Mouse (Mus musculus) heart, embryonic 14.5 days (tissue): ENCODE results near the gene 9330182O14Rik. TPM values are rescaled to one million over a fixed set of nuclear protein-coding genes. Genes with fewer than 3 reads are reported as not detected.

Source experiments
- ATAC-seq: fragments of 200-750 bp; cut with Nextera tagmentation; 2 replicates; pipeline ENCODE4 v1.8.0; 2017; ENCODE audit warnings: low read depth, moderate TSS enrichment; ENCODE audit not compliant: insufficient number of reproducible peaks, insufficient read depth, low FRiP score
- H3K27ac ChIP-seq, 2 experiments: fragments of 200-500 bp in 1 of 2; fragments of 300-500 bp in 1 of 2; sonication (generic) in 1 of 2; replicated peaks in 1 of 2; 2 replicates each; pipeline ENCODE4 v1.5.1; 2012 to 2014; ENCODE audit warnings: low read depth in 2 of 2, low read length in 2 of 2, control low read depth in 1 of 2, mild to moderate bottlenecking in 1 of 2, mixed read lengths in 1 of 2; ENCODE audit not compliant: control insufficient read depth in 1 of 2, insufficient read depth in 1 of 2
- H3K27me3 ChIP-seq: fragments of 300-500 bp; sonication (generic); 2 replicates; pipeline ENCODE4 v1.6.1; 2014; ENCODE audit warnings: mild to moderate bottlenecking, low read length, control low read depth; ENCODE audit not compliant: control insufficient read depth, insufficient read depth
- H3K36me3 ChIP-seq: fragments of 300-500 bp; sonication (generic); 2 replicates; pipeline ENCODE4 v1.6.1; 2014; ENCODE audit warnings: mild to moderate bottlenecking, control low read depth, low read length, mixed read lengths; ENCODE audit not compliant: control insufficient read depth, insufficient read depth
- H3K4me1 ChIP-seq, 2 experiments: fragments of 200-500 bp in 1 of 2; fragments of 300-500 bp in 1 of 2; sonication (generic) in 1 of 2; 2 replicates each; pipeline ENCODE4 v1.6.1; 2012 to 2014; ENCODE audit warnings: low read length in 2 of 2, control low read depth in 1 of 2, mixed read lengths in 1 of 2; ENCODE audit not compliant: control insufficient read depth in 2 of 2, insufficient read depth in 2 of 2
- H3K4me2 ChIP-seq: fragments of 300-500 bp; sonication (generic); 2 replicates; pipeline ENCODE4 v1.6.1; 2014; ENCODE audit warnings: mild to moderate bottlenecking, low read length
- H3K4me3 ChIP-seq, 2 experiments: fragments of 200-500 bp in 1 of 2; fragments of 300-500 bp in 1 of 2; sonication (generic) in 1 of 2; 2 replicates each; pipeline ENCODE4 v1.5.1; 2012 to 2014; ENCODE audit warnings: low read length in 2 of 2, mild to moderate bottlenecking in 2 of 2, control low read depth in 1 of 2, low read depth in 1 of 2, moderate library complexity in 1 of 2; ENCODE audit not compliant: control insufficient read depth in 1 of 2, insufficient read depth in 1 of 2
- H3K9ac ChIP-seq: fragments of 300-500 bp; sonication (generic); 2 replicates; pipeline ENCODE4 v1.6.1; 2014; ENCODE audit warnings: mild to moderate bottlenecking, low read length
- H3K9me3 ChIP-seq: fragments of 300-500 bp; sonication (generic); 2 replicates; pipeline ENCODE4 v1.6.1; 2016; ENCODE audit warnings: low read length, control low read depth; ENCODE audit not compliant: control insufficient read depth
- WGBS: fragments of 180-500 bp; shearing (Covaris S2); extraction: QIAGEN DNeasy Blood & Tissue Kit; methylation state at CpG from one replicate; pipeline ENCODE4 v1.1.7; 2014; 5-methylcytosine and 5-hydroxymethylcytosine counted together
- polyA plus RNA-seq: library from polyadenylated mRNA; unstranded; fragments of >200 nt; fragmentation: Nextera tagmentation; extraction: Ambion mirVana; gene quantifications from 2 replicates; pipeline ENCODE4 v1.2.1, GENCODE M21; 2014

Gene 9330182O14Rik
- polyA plus RNA-seq, 1 experiment from 2014 or later: not detected

- Histone ChIP-seq H3K4me3 (no peak overlapping the region), H3K9me3 (no peaks in the 10 kb centered on the region), H3K36me3 (no peaks in the 10 kb centered on the region), H3K27ac (no peak overlapping the region), H3K27me3 (no peaks in the 10 kb centered on the region), H3K9ac (no peak overlapping the region), H3K4me2 (peak overlapping the region; percentile 2; the same call in 1 of the 2 replicates), H3K4me1 (peaks cover 2 to 16% of the 10 kb centered on the region in 2 experiments; a peak in 3 of 4 replicates)
- no peak for ATAC-seq
- 17% methylated on average over 5 of the region's 5 CpGs for WGBS
These were observed 4.7 kb upstream of the 9330182O14Rik start for GRCm38 (mm10) chr15:40129496-40129895.

DNA sequence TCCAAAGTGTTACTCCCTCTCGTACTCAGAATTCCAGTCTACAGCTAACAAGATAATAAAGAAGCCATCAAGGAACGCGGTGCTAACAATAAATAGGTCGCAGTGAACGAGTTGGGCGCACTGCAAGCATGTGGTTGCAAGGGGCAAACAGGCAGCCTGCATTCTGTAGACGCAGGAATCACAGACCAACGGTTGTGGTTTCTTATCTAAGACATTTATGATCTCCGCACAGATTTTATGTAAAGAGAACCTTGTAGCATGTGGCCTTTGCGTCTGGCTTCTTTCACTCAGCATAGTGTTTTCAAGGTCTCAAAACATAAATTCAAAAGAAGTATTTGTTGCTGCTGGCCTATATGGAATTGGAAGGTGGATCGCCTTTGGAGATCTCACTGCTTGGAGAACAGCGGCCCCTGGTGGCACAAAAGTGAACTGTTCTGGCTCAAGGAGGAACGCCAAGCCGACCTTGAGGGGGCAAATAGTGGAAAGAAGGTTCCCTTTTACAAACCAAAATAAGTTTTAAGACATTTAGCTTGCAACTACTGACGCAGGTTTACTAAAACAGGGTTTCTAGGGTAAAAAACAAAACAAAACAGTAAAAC, 3.2 kb upstream of the 9330182O14Rik start:
- Histone ChIP-seq H3K9ac (no peak overlapping the region), H3K4me2 (peak overlapping the region; percentile 46), H3K27ac (no peak overlapping the region), H3K4me1 (peaks cover 2 to 16% of the 10 kb centered on the region in 2 experiments; a peak in 3 of 4 replicates), H3K36me3 (no peaks in the 10 kb centered on the region), H3K9me3 (no peaks in the 10 kb centered on the region), H3K27me3 (no peaks in the 10 kb centered on the region), H3K4me3 (no peak overlapping the region)
- no peak for ATAC-seq
- WGBS: 9% methylated on average over 15 of the region's 15 CpGs

DNA sequence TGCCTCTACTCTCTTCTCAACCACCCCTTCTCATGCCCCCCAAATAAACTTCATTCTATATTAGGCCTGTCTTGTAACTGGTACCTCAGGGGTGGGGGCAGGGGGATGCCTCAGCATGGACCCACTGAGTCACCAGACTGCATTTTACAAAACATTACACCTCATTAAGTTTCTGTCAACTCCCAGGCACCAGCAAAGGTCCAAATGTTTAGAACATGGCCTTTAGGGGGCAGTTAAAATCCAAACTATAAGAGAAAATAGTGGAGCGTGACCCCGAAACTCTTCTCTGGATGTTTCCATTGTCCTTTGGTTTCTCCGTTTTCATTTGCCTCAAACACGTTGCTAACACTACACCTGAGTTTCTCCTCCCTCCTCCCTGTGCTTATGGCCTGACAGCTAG, 1.8 kb upstream of the 9330182O14Rik start:
- H3K4me3 ChIP-seq: no peak overlapping the region
- H3K9me3 ChIP-seq: no peaks in the 10 kb centered on the region
- no peak overlapping the region for H3K4me2 ChIP-seq
- no peak overlapping the region for H3K27ac ChIP-seq
- H3K9ac ChIP-seq: no peak overlapping the region
- H3K27me3 ChIP-seq: no peaks in the 10 kb centered on the region
- WGBS: 86% methylated on average over 4 of the region's 4 CpGs
- no peaks in the 10 kb centered on the region for H3K36me3 ChIP-seq
- H3K4me1 ChIP-seq: peaks cover 2 to 16% of the 10 kb centered on the region in 2 experiments; a peak in 3 of 4 replicates
- no peak for ATAC-seq

- H3K4me1 ChIP-seq: no peaks in the 10 kb centered on the region
- no peak for ATAC-seq
- H3K4me2 ChIP-seq: no peak overlapping the region
- H3K27ac ChIP-seq: no peak overlapping the region
- no peaks in the 10 kb centered on the region for H3K27me3 ChIP-seq
- H3K36me3 ChIP-seq: no peaks in the 10 kb centered on the region
- no peak overlapping the region for H3K9ac ChIP-seq
- no peaks in the 10 kb centered on the region for H3K9me3 ChIP-seq
- 40% methylated on average over 7 of the region's 7 CpGs for WGBS
- no peak overlapping the region for H3K4me3 ChIP-seq
These were observed 10.1 kb downstream of the 9330182O14Rik start for GRCm38 (mm10) chr15:40144221-40144620.

DNA sequence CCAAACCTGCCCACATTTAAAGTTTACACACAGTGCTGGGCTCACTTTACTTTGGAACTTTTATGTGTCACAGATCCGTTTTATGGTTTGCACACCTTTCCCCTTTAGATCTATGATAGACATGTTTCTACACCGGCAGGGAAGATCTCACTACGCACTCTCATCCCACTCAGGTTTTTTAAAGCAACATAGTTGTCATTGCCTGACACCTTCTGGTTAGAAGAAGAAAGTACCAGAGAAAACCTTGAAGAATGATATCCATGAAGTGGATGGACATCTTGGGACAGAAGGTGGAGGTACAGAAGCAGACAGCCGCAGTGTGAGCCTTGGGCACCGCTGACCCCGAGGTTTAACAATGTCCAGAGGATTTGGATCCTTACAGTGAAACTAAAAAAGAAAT, 23.5 kb downstream of the 9330182O14Rik start:
- H3K4me2 ChIP-seq: no peak overlapping the region
- no peaks in the 10 kb centered on the region for H3K4me1 ChIP-seq
- H3K36me3 ChIP-seq: no peaks in the 10 kb centered on the region
- no peak for ATAC-seq
- no peak overlapping the region for H3K9ac ChIP-seq
- H3K27ac ChIP-seq: no peak overlapping the region
- H3K27me3 ChIP-seq: no peaks in the 10 kb centered on the region
- no peaks in the 10 kb centered on the region for H3K9me3 ChIP-seq
- H3K4me3 ChIP-seq: no peak overlapping the region
- 74% methylated on average over 6 of the region's 6 CpGs for WGBS

DNA sequence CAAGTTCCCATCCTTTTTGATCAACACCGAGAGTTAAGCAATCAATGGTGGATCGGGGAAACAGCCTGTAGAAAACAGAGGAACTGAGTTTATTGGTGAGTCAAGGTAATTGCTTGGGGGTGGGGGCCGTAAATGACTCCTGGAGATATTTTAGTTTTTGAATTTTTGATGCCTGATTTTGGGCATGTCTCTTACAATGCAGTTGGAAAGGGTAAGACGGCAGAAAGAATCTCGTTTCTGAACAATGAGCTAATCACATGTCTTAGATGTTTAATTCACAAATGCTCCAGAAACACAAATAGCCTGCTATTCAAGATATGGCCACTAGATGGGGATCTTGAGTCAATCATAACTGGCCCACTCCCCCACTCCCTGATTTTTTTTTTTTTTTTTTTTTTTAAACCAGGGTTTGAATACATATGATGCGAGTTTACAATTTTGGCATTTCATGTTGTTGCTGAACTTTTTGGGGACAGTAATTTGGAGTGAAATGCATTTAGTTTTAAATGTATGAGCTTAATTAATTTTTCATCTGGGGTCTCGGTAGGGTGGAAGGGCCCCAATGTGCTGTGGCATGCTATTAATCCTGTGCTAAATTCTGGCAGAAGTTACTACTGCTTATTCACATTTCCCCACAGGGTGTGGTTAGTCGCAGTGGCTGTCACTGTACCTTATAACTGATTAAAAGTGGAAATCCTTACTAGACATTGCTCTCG, 32.6 kb downstream of the 9330182O14Rik start:
- Histone ChIP-seq H3K9me3 (no peaks in the 10 kb centered on the region), H3K9ac (no peak overlapping the region), H3K4me3 (no peak overlapping the region), H3K36me3 (no peaks in the 10 kb centered on the region), H3K4me1 (peaks cover 3 to 10% of the 10 kb centered on the region in 2 experiments; a peak in 3 of 4 replicates), H3K4me2 (peak overlapping the region; percentile 60), H3K27me3 (no peaks in the 10 kb centered on the region), H3K27ac (no peak overlapping the region)
- 38% methylated on average over 9 of the region's 9 CpGs for WGBS
- no peak for ATAC-seq

DNA sequence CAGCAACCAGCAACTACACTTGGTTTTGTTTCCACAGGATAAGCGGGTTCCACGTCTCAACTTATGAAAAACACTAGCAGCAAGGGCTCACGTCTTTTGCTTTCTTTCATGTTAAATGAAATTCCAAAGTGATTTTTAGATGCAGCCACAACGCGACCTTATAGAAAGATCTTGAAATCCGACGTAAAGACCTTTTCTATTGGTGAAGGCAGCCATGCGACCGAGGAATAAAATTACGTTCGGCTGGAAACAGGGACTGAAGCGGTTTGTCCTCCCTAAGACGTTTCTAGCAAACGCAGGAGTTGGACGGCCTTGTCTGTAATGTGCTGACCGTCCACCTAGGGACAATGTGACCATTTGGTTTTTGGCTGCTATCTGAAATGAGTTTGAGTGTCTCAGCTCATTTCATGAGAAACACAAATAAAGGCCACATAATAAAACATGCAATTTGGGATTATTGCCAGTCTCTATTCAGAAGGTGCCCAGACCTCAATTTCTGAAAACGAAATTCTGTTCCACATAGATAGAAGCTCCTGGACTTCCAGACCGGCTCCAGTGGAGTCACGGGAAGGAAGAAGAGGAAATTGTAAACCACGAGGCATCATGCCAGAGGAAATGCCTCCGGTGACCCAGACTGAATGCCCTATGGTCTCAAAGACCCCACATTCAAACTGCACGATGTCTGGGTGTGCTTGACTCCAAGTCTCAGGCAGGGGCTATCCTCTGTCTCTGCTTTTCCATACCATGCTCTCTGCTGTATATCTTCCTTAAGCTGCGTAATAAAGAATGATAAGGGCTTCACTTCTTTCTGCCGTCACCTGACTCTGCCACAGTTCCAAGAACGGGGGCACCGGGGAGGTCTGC, 33.3 kb downstream of the 9330182O14Rik start:
- H3K4me1 ChIP-seq: peaks cover 3 to 10% of the 10 kb centered on the region in 2 experiments; a peak in 3 of 4 replicates
- peak overlapping the region; percentile 0 to 21; a peak in 2 of 4 replicates for H3K4me3 ChIP-seq
- WGBS: 58% methylated on average over 26 of the region's 26 CpGs
- no peaks in the 10 kb centered on the region for H3K9me3 ChIP-seq
- no peak for ATAC-seq
- H3K9ac ChIP-seq: peak overlapping the region; percentile 61; the same call in 1 of the 2 replicates
- H3K36me3 ChIP-seq: no peaks in the 10 kb centered on the region
- H3K27me3 ChIP-seq: no peaks in the 10 kb centered on the region
- no peak overlapping the region for H3K27ac ChIP-seq
- peak overlapping the region; percentile 60 for H3K4me2 ChIP-seq
